Mouse (Mus musculus): ENCODE results near the gene Arrb2. TPM values are rescaled to one million over a fixed set of nuclear protein-coding genes. Genes with fewer than 3 reads are reported as not detected.
"Not testable (repeated sequence)": the region's sequence is repeated elsewhere in the genome, so short reads cannot be mapped to it uniquely, and the experiment has no call there.

Arrb2 gene
- total RNA-seq (2021) = 10 to 100 TPM; 13.8 to 17.0 TPM
- long read RNA-seq, experiment 1, partial matches to known transcripts = 0 of 5 reads
- long read RNA-seq, experiment 1, other reads (novel, unspliced or antisense) = 1 of 5 reads
- long read RNA-seq, experiment 2, partial matches to known transcripts = 1 of 3 reads
- long read RNA-seq, experiment 2, other reads (novel, unspliced or antisense) = 1 of 3 reads

- DNase-seq = peak; percentile 98 to 99
- intact Hi-C loops (cut with DNase I) = loop anchor here (2.0 to 10.0 kb wide), 4 partner anchors 19 to 325 kb away; partner anchors contain the start of genes Med11 and Tm4sf5
Observed at GRCm38 (mm10) chr11:70432048-70432894, at the start of gene Arrb2. Arrb2 (plus strand) TSS chr11:70432635.

GRCm38 (mm10) chr11:70384136-70384535, 48.3 kb upstream of the Arrb2 start:
- intact Hi-C loops (cut with DNase I) = no loop called here
- DNase-seq = no peak

- no peak for DNase-seq
- intact Hi-C loops (cut with DNase I) = no loop called here
Observed at GRCm38 (mm10) chr11:70387436-70387835, 45.0 kb upstream of the Arrb2 start.

DNA sequence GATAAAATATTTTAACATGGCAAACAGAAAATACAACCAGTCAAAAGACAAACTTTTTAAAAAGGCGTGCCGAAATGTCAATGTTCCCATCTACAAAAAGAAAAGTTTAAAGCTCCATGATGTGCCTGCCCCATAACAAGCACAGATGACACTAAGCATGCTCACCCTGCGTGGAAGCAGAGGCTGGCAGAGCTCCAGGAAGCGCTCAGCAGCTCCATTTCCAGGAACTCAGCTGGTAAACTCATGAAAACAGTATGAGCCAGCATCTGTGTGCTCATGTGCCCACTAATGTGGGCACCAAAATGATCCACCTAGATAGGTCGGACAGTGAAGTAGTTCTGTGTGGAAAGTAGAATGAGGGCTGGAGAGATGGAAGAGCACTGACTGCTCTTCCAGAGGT, 43.0 kb upstream of the Arrb2 start:
- DNase-seq = peak in 1 of 2 experiments; percentile 16
- intact Hi-C loops (cut with DNase I) = no loop called here

DNA sequence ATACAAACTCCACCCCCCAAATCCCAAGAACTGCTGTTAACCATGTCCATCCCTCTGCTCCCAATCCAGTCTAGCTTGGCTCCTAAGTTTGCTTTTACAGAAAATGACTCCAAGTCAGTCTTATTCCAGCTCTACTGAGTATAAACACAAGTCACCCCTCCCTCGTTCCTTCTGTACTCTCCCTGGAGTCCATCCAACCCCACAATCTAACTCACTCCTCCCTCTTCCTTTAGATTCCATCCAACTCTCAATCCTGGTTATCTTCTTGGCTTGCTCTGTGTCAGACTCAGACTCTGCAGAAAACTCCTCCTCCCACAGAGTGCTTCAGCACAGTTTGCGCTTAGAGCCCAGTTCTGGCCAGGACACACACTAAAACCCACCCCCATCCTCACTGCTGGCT, 28.8 kb upstream of the Arrb2 start:
- intact Hi-C loops (cut with DNase I) = no loop called here
- peak; percentile 24 to 43 for DNase-seq

- intact Hi-C loops (cut with DNase I) = loop anchor here (2.0 to 10.0 kb wide), 2 partner anchors 21 to 205 kb away; partner anchors contain the start of genes 4930544D05Rik and Chrne
- peak; percentile 86 to 88 for DNase-seq
Observed at GRCm38 (mm10) chr11:70409594-70410296, 22.7 kb upstream of the Arrb2 start, which contains the start of gene Pelp1. Pelp1 (minus strand) TSS chr11:70410031.

DNA sequence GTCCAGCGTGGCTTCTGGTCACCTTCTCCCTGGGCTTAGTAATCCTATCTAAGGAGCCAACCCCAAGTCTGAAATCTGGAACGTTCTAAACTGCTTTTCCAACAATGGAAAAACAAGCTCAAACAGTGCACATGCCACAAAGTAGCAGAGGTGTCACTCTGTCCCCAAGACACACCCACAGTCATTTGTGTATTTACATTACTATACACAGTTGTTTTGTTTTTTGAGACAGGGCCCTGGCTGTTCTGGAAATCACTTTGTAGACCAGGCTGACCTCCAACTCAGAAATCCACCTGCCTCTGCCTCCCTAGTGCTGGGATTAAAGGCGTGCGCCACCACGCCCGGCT, 22.2 kb upstream of the Arrb2 start:
- no peak for DNase-seq
- intact Hi-C loops (cut with DNase I) = loop anchor here (2.0 to 10.0 kb wide), 2 partner anchors 21 to 205 kb away; partner anchors contain the start of genes 4930544D05Rik and Chrne

DNA sequence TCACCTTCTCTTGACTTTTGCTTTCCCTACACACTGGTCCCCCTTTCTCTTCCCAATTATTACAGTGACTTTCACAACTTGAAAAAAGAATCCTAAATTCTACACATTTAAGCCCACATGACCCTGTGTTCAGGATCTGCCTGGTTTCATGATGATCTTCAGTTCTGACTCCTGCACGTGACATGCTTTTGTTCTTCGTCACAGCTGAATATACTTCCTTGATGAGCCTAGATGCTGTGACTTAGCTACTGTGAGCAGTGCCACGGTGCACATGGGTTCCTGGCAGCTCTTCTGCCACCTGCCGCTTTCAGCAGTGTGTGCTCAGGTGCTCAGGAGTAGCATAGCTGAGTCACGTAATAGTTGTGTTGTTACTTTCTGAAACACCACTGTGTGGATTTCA, 19.8 kb upstream of the Arrb2 start:
- intact Hi-C loops (cut with DNase I) = loop anchor here (10.0 kb wide), 1 partner anchor 202 kb away; the partner anchor contains the start of genes 4930544D05Rik and Chrne
- no peak for DNase-seq

DNA sequence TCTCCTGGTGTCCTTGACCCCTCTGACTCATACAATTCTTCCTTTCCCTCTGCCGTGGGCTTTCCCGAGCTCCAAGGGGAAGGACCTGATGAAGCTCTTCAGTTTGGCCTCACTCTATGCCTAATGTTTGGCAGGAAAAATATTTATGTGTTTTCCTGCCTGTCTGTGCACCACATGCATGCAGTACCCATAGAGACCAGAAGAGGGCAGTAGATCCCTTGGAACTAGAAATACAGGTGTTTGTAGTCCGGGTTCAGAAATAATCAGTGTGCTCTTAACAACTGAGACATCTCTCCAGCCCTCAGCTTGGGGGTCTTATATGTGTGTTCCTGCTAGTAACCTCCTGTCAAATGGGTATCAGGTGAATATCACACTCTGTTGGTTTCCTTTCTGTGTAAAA, 18.5 kb upstream of the Arrb2 start:
- intact Hi-C loops (cut with DNase I) = loop anchor here (1.0 to 10.0 kb wide), 3 partner anchors 39 to 201 kb away; partner anchors contain the start of genes 4930544D05Rik and Chrne
- DNase-seq = peak; percentile 68 to 83

DNA sequence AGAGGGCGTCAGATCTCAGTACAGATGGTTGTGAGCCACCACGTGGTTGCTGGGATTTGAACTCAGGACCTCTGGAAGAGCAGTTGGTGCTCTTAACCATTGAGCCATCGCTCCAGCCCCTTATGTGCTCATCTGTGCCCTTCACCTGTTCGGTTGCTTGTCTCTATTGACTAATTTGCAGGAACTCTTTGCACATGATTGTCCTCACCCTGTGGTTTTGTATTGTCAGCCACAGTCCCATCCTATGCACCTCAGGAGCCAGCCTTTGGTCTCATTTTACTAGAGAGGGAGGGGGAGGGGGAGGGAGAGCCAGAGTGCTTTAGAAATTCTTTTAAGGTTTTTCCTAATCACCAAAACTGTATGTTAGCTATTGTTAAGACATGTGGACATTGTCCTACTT, 14.2 kb upstream of the Arrb2 start:
- DNase-seq = no peak
- intact Hi-C loops (cut with DNase I) = loop anchor here (10.0 kb wide), 1 partner anchor 197 kb away; the partner anchor contains the start of genes 4930544D05Rik and Chrne

DNA sequence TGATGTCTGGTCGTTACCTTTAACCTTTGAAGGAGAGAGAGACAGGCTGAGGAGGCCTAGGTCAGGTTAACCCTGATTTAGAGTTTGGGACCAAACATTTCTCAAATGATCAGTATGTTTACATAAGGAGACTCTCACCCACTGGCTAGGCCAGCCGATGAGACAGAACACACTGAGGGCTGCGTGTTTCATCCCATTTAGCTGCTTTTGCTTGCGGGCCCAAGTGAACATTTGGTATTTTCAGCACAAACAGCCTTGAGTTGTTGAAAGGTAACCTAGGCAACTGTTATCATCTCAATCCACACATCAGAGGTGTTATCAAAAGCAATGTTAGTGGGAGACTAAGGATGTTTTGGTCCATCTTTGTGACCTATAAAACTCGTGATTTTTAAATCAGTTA, 12.9 kb upstream of the Arrb2 start:
- intact Hi-C loops (cut with DNase I) = loop anchor here (10.0 kb wide), 1 partner anchor 195 kb away; the partner anchor contains the start of genes 4930544D05Rik and Chrne
- DNase-seq = no peak

DNA sequence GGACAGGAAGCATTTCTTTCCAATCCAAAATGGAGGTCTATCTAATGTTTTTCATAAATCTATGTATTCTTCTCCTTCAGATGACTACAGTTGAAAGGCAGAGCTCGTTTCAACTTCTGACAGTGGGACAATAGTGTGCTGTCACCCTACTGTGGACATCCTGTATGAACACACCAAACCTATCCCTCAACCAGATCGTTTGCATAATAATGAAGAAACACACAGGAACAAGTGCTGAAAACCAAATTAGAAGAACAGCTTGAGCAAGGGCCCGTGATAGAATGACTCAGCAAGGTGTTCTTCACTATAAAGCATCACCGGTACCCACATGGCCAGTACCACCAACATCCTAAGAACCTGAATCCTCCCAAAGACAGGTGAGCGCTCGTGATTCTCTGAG, 5.8 kb upstream of the Arrb2 start:
- intact Hi-C loops (cut with DNase I); DNase-seq: not testable (repeated sequence)

- intact Hi-C loops (cut with DNase I) = loop anchor here (2.0 to 10.0 kb wide), 3 partner anchors 21 to 326 kb away; partner anchors contain the start of gene Pelp1
- no peak for DNase-seq
Observed at GRCm38 (mm10) chr11:70431574-70431973, 861 bp upstream of the Arrb2 start.

DNA sequence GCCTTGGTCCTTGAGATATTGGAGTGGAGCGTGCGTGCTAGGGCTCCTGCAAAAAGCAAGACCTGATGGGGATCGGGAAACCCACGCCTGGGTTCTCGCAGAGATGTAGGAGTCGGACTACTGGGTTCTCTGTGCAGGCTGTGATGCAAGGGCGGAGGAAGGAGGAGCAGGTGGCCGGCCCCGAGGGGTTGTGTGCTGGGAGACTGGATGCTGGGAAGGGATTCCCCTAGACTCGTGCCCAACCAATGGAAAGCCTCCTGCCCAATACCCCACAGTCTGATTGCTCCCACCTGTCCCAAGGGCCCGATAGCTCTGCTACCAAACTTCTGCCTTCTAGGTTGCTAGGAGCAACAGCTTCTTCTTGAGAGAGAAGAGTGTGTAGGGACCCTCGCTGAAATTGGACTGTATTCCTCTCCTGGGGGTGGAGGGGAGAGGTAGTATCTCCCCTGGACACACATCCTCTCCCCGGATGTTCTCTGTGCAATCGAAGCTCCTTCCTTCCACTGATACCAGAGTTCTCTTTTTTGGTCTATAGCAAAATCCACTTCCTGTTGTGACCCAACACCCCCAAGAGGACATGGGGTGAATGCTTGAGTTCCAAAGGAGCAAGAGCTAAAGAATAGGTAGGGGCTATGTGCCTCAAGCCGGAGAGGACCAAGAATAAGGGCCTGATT, 597 bp downstream of the Arrb2 start:
- peak in 1 of 2 experiments; percentile 39 for DNase-seq
- intact Hi-C loops (cut with DNase I) = loop anchor here (2.0 to 10.0 kb wide), 4 partner anchors 18 to 324 kb away; partner anchors contain the start of genes Med11 and Tm4sf5

DNA sequence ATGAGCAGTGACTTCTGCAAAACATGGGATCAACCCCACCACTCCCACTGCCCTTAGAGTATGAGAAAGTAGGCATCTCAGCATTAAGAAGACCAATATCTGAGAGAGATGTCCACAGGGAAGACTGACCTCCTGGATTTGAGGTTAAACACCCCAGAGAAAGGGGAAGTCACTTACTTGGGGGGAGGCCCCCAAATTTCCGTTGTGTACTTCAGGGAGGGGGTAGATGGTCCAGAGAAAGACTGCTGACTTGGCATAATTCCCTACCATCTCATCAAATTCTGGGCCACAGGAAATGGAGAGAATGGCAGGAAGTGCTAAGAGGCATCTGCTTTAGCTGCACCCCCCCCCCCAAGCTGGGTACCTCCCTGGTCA, 1.1 kb downstream of the Arrb2 start:
- intact Hi-C loops (cut with DNase I) = loop anchor here (2.0 to 10.0 kb wide), 4 partner anchors 17 to 324 kb away; partner anchors contain the start of genes Med11 and Tm4sf5

DNA sequence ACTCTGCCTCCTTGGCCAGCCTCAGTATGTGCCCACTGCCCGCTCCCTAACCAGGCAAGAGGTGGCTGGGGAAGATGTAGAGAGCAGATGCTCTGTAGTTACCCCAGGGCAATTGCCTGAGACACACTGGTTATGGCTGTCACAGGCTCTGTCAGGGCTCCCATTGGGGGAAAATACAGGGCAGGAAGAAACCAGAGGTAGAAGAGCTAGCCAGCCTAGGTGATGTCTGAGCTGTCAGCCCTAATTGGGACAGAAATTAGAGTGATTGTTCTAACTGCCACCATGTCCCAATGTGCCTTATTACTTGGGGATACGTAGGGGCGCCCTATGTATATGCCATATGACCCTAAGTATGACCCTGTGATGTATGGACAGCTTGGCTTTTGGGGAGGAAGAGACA, 1.5 kb downstream of the Arrb2 start:
- no peak for DNase-seq
- intact Hi-C loops (cut with DNase I) = loop anchor here (2.0 to 10.0 kb wide), 4 partner anchors 17 to 323 kb away; partner anchors contain the start of genes Med11 and Tm4sf5

More for the DNA sequence above, 1.1 kb downstream of the Arrb2 start:
- DNase-seq = no peak

DNA sequence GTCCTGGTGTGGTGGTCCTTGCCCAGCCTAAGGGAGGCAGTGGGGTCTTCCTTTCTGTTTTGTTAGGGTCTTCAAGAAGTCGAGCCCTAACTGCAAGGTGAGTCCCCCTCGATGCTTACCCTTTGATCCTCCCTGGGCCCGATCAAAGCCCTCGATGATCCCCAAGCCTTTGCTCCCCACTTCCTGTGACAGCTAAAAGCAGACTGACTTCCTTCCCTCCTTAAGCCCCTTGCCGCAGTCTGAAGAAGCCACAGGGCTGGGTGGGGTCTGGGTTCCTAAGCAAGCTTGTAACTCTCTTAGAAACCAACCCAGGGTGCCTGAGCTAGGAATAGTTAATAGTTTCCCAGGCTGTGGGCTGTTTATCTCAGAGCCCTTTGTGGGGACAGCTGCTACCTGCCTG, 3.0 kb downstream of the Arrb2 start:
- intact Hi-C loops (cut with DNase I) = loop anchor here (10.0 kb wide), 1 partner anchor 169 kb away; no protein-coding TSS in a partner anchor
- no peak for DNase-seq

- no peak for DNase-seq
- intact Hi-C loops (cut with DNase I) = loop anchor here (10.0 kb wide), 1 partner anchor 167 kb away; no protein-coding TSS in a partner anchor
Observed at GRCm38 (mm10) chr11:70437426-70437825, 5.0 kb downstream of the Arrb2 start.

- DNase-seq = no peak
- intact Hi-C loops (cut with DNase I) = loop anchor here (10.0 kb wide), 1 partner anchor 166 kb away; no protein-coding TSS in a partner anchor
Observed at GRCm38 (mm10) chr11:70438728-70439374, 6.4 kb downstream of the Arrb2 start.

Measured in heart, postnatal 14 days (tissue).